Mouse (Mus musculus) CH12.LX (cell line): ENCODE measurements around the gene Psmd14. TPM values are rescaled to one million over a fixed set of nuclear protein-coding genes. Genes with fewer than 3 reads are reported as not detected.

Source experiments
- DNase-seq: peaks from one replicate; pipeline ENCODE4 v3.0.0-alpha.2; 2013; ENCODE audit errors: extremely low read depth
- H3K27ac ChIP-seq: 2 replicates; pipeline ENCODE4 v1.5.1; 2012; ENCODE audit warnings: low read depth, mild to moderate bottlenecking, control low read depth, moderate library complexity; ENCODE audit not compliant: insufficient read depth
- H3K27me3 ChIP-seq: replicated peaks from 2 replicates; pipeline ENCODE3; 2012; ENCODE audit warnings: inconsistent platforms
- H3K36me3 ChIP-seq, 2 experiments: replicated peaks in 1 of 2; 2 replicates each; pipeline versions ENCODE3 to v1.6.1; 2012; ENCODE audit warnings: inconsistent platforms in 1 of 2, low read length in 1 of 2, mild to moderate bottlenecking in 1 of 2, mixed read lengths in 1 of 2, moderate library complexity in 1 of 2; ENCODE audit not compliant: control insufficient read depth in 1 of 2, insufficient read depth in 1 of 2
- H3K4me1 ChIP-seq, 2 experiments: 2 replicates each; pipeline ENCODE4 v1.6.1; 2012; ENCODE audit warnings: inconsistent platforms in 1 of 2, moderate library complexity in 1 of 2; ENCODE audit not compliant: insufficient read depth in 2 of 2, control insufficient read depth in 1 of 2
- H3K4me2 ChIP-seq: 2 replicates; pipeline ENCODE4 v1.6.1; 2012; ENCODE audit warnings: low read depth, mild to moderate bottlenecking, control low read depth; ENCODE audit not compliant: poor library complexity, insufficient read depth, severe bottlenecking
- H3K4me3 ChIP-seq, 3 experiments: fragments of 150-350 bp in 1 of 3; sonication (generic) in 1 of 3; replicated peaks in 1 of 3; 2 replicates each; pipeline versions ENCODE3 to v1.5.1; 2011 to 2012; ENCODE audit warnings: low read depth in 2 of 3, low read length in 2 of 3, mild to moderate bottlenecking in 2 of 3, moderate library complexity in 2 of 3, control low read depth in 1 of 3, improper control_type of control experiment in 1 of 3, inconsistent platforms in 1 of 3, mixed read lengths in 1 of 3; ENCODE audit not compliant: poor library complexity in 1 of 3
- H3K79me2 ChIP-seq: replicated peaks from 2 replicates; pipeline ENCODE4 v1.6.1; 2012; ENCODE audit warnings: mild to moderate bottlenecking, moderate library complexity; ENCODE audit not compliant: control insufficient read depth, poor library complexity, insufficient read depth, severe bottlenecking; ENCODE audit errors: extremely low read depth
- H3K9ac ChIP-seq: 2 replicates; pipeline ENCODE4 v1.6.1; 2012; ENCODE audit warnings: low read depth, mild to moderate bottlenecking, control low read depth, moderate library complexity; ENCODE audit not compliant: insufficient read depth
- H3K9me3 ChIP-seq: replicated peaks from 2 replicates; pipeline ENCODE3; 2012; ENCODE audit warnings: low read length, inconsistent platforms, mixed read lengths
- CHD2 ChIP-seq: IDR thresholded peaks from 2 replicates; pipeline ENCODE4 v1.6.1; 2011; ENCODE audit warnings: low read length, improper control_type of control experiment
- CTCF ChIP-seq, 2 experiments: IDR thresholded peaks in 1 of 2; conservative IDR thresholded peaks in 1 of 2; 2 replicates each; pipeline ENCODE4 v1.5.1; 2011 to 2012; ENCODE audit warnings: low read depth in 2 of 2, low read length in 2 of 2, improper control_type of control experiment in 1 of 2, inconsistent platforms in 1 of 2, mild to moderate bottlenecking in 1 of 2, moderate library complexity in 1 of 2
- EP300 ChIP-seq: IDR thresholded peaks from 2 replicates; pipeline ENCODE4 v1.6.1; 2011; ENCODE audit warnings: low read length, improper control_type of control experiment
- IRF4 ChIP-seq: IDR thresholded peaks from 2 replicates; pipeline ENCODE4 v1.6.1; 2014; ENCODE audit warnings: low read depth, mild to moderate bottlenecking, inconsistent platforms, low read length, improper control_type of control experiment
- JUN ChIP-seq: IDR thresholded peaks from 2 replicates; pipeline ENCODE4 v1.6.1; 2011; ENCODE audit warnings: low read depth, mild to moderate bottlenecking, low read length, improper control_type of control experiment, moderate library complexity; ENCODE audit not compliant: insufficient read depth
- MAFK ChIP-seq: IDR thresholded peaks from 2 replicates; pipeline ENCODE4 v1.6.1; 2011; ENCODE audit warnings: low read length, improper control_type of control experiment; ENCODE audit not compliant: insufficient replicate concordance
- MAX ChIP-seq: IDR thresholded peaks from 2 replicates; pipeline ENCODE4 v1.6.1; 2011; ENCODE audit warnings: low read length, improper control_type of control experiment
- MAZ ChIP-seq: IDR thresholded peaks from 2 replicates; pipeline ENCODE4 v1.6.1; 2012; ENCODE audit warnings: low read depth, mild to moderate bottlenecking, inconsistent platforms, low read length, improper control_type of control experiment, moderate library complexity
- MEF2A ChIP-seq: IDR thresholded peaks from 2 replicates; pipeline ENCODE4 v1.6.1; 2014; ENCODE audit warnings: low read depth, mild to moderate bottlenecking, inconsistent platforms, low read length, improper control_type of control experiment, borderline replicate concordance
- MXI1 ChIP-seq: IDR thresholded peaks from 2 replicates; pipeline ENCODE4 v1.6.1; 2011; ENCODE audit warnings: mild to moderate bottlenecking, low read depth, low read length, improper control_type of control experiment
- NELFE ChIP-seq: IDR thresholded peaks from 2 replicates; pipeline ENCODE4 v1.6.1; 2011; ENCODE audit warnings: low read depth, low read length, improper control_type of control experiment
- POLR2A ChIP-seq: IDR thresholded peaks from 2 replicates; pipeline ENCODE4 v1.6.1; 2011; ENCODE audit warnings: low read depth, mild to moderate bottlenecking, improper control_type of control experiment, low read length
- SIN3A ChIP-seq: IDR thresholded peaks from 2 replicates; pipeline ENCODE4 v1.6.1; 2012; ENCODE audit warnings: low read length, improper control_type of control experiment, inconsistent platforms
- TBP ChIP-seq: conservative IDR thresholded peaks from 2 replicates; pipeline ENCODE4 v1.6.1; 2011; ENCODE audit warnings: low read depth, low read length, improper control_type of control experiment
- UBTF ChIP-seq: IDR thresholded peaks from 2 replicates; pipeline ENCODE4 v1.6.1; 2012; ENCODE audit warnings: low read depth, mild to moderate bottlenecking, inconsistent platforms, low read length, improper control_type of control experiment, moderate library complexity
- USF2 ChIP-seq: conservative IDR thresholded peaks from 2 replicates; pipeline ENCODE4 v1.6.1; 2011; ENCODE audit warnings: low read depth, low read length, improper control_type of control experiment
- ZC3H11A ChIP-seq: IDR thresholded peaks from 2 replicates; pipeline ENCODE4 v1.6.1; 2012; ENCODE audit warnings: low read depth, mild to moderate bottlenecking, inconsistent platforms, low read length, improper control_type of control experiment
- dilution Hi-C: fragments of 300-500 bp; cut with MboI; formaldehyde crosslinking; loops from 2 replicates; pipeline ENCODE4 v1.14.3; 2020; ENCODE audit warnings: low sequenced_read_pairs; ENCODE audit not compliant: extremely low pct_unique_long_range_greater_than_20kb, extremely low pct_ligation_motif_present
- in situ Hi-C: fragments of 300-500 bp; cut with MboI; formaldehyde crosslinking; loops from 3 replicates; pipeline ENCODE4 v1.14.3; 2019; ENCODE audit warnings: low sequenced_read_pairs, low pct_ligation_motif_present, low pct_unique_long_range_greater_than_20kb, mixed read lengths
- polyA plus RNA-seq: library from polyadenylated mRNA; unstranded; fragments of >175 nt; gene quantifications from 2 replicates; pipeline ENCODE4 v1.2.1, GENCODE M21; 2012; ENCODE audit warnings: low read depth; ENCODE audit not compliant: insufficient read length
- total RNA-seq, 2 experiments: library from RNA; depleted of rRNA; stranded (reverse); fragments of 300-350 nt in 1 of 2; fragments of >200 nt in 1 of 2; gene quantifications; 2 replicates each; pipeline ENCODE4 v1.2.3; 2012 to 2014

Psmd14 gene
- total and polyA plus RNA-seq, 3 experiments = 159 to 418 (median 267) TPM

- Histone ChIP-seq H3K27me3 (no peaks in the 10 kb centered on the region), H3K4me2 (no peak overlapping the region), H3K4me3 (no peak overlapping the region), H3K4me1 (no peaks in the 10 kb centered on the region), H3K36me3 (peaks cover 9 to 12% of the 10 kb centered on the region in 2 experiments), H3K9ac (no peak overlapping the region), H3K79me2 (no peaks in the 10 kb centered on the region), H3K27ac (no peak overlapping the region), H3K9me3 (peaks cover 23% of the 10 kb centered on the region)
- dilution Hi-C loops (no loop called here), in situ Hi-C loops (no loop called here)
- TF ChIP-seq MAZ = no peak
- no peak for TF ChIP-seq ZC3H11A
- TF ChIP-seq IRF4 = no peak
- TF ChIP-seq MEF2A = no peak
- TF ChIP-seq NELFE = no peak
- no peak for TF ChIP-seq CHD2
- no peak for TF ChIP-seq CTCF (conservative IDR thresholded peaks at IDR 0.05 in 1 of 2, IDR thresholded peaks at IDR 0.05 in 1 of 2; ENCODE audit: low read depth in 2 of 2, low read length in 2 of 2)
- TF ChIP-seq JUN = no peak
- TF ChIP-seq UBTF = no peak
- TF ChIP-seq TBP = no peak
- TF ChIP-seq MXI1 = no peak
- no peak for TF ChIP-seq USF2
- no peak for TF ChIP-seq SIN3A
- TF ChIP-seq MAFK = no peak
- no peak for TF ChIP-seq EP300
- no peak for DNase-seq
These were observed 104.3 kb downstream of the Psmd14 start for GRCm38 (mm10) chr2:61815583-61816313.

GRCm38 (mm10) chr2:61818197-61818596 lies 106.7 kb downstream of the Psmd14 start:
- dilution Hi-C loops (no loop called here), in situ Hi-C loops (no loop called here)
- Histone ChIP-seq H3K4me2 (no peak overlapping the region), H3K9ac (no peak overlapping the region), H3K27me3 (no peaks in the 10 kb centered on the region), H3K79me2 (no peaks in the 10 kb centered on the region), H3K4me3 (no peak overlapping the region), H3K27ac (no peak overlapping the region), H3K9me3 (peaks cover 8% of the 10 kb centered on the region), H3K4me1 (no peaks in the 10 kb centered on the region), H3K36me3 (no peaks in the 10 kb centered on the region)
- TF ChIP-seq JUN (no peak), MAX (0 out of 2 replicates have a peak, but pooled peaks have one; percentile 16), POLR2A (no peak)
- no peak for DNase-seq
